Mouse (Mus musculus) forebrain, postnatal 0 days (tissue): ENCODE data around the gene Pcid2. TPM values are rescaled to one million over a fixed set of nuclear protein-coding genes. Genes with fewer than 3 reads are reported as not detected.

Source experiments
- ATAC-seq: fragments of 200-750 bp; cut with Nextera tagmentation; 2 replicates; pipeline ENCODE4 v1.8.0; 2017; ENCODE audit warnings: mild to moderate bottlenecking, moderate library complexity
- DNase-seq: peaks from one replicate; pipeline ENCODE4 v3.0.0-alpha.2; 2015
- H3K27ac ChIP-seq: fragments of 300-500 bp; sonication (generic); 2 replicates; pipeline ENCODE4 v1.5.1; 2014; ENCODE audit warnings: low read depth, mild to moderate bottlenecking, antibody characterized with exemption, low read length, moderate library complexity, mixed read lengths
- H3K27me3 ChIP-seq: fragments of 300-500 bp; sonication (generic); 2 replicates; pipeline ENCODE4 v1.6.1; 2014; ENCODE audit warnings: mild to moderate bottlenecking, low read length, mixed read lengths; ENCODE audit not compliant: insufficient read depth
- H3K36me3 ChIP-seq: fragments of 300-500 bp; sonication (generic); 2 replicates; pipeline ENCODE4 v1.6.1; 2014; ENCODE audit warnings: mild to moderate bottlenecking, moderate library complexity; ENCODE audit not compliant: insufficient read depth
- H3K4me1 ChIP-seq: fragments of 300-500 bp; sonication (generic); 2 replicates; pipeline ENCODE4 v1.6.1; 2014; ENCODE audit warnings: antibody characterized with exemption; ENCODE audit not compliant: insufficient read depth
- H3K4me2 ChIP-seq: fragments of 300-500 bp; sonication (generic); 2 replicates; pipeline ENCODE4 v1.6.1; 2014; ENCODE audit warnings: low read depth, mild to moderate bottlenecking, moderate library complexity
- H3K4me3 ChIP-seq: fragments of 300-500 bp; sonication (generic); 2 replicates; pipeline ENCODE4 v1.5.1; 2014; ENCODE audit warnings: low read depth, low read length, mixed read lengths
- H3K9ac ChIP-seq: fragments of 300-500 bp; sonication (generic); 2 replicates; pipeline ENCODE4 v1.6.1; 2014; ENCODE audit warnings: mild to moderate bottlenecking
- H3K9me3 ChIP-seq: fragments of 300-500 bp; sonication (generic); 2 replicates; pipeline ENCODE4 v1.6.1; 2016; ENCODE audit warnings: low read length
- CTCF ChIP-seq: sonication (generic); IDR thresholded peaks from 2 replicates; pipeline ENCODE4 v1.5.1; 2016; ENCODE audit warnings: antibody characterized with exemption, control low read depth, low read depth
- WGBS: fragments of 180-500 bp; shearing (Covaris S2); extraction: QIAGEN DNeasy Blood & Tissue Kit; methylation state at CpG from one replicate; pipeline ENCODE4 v1.1.7; 2014; 5-methylcytosine and 5-hydroxymethylcytosine counted together
- polyA plus RNA-seq: library from polyadenylated mRNA; unstranded; fragments of >200 nt; fragmentation: Nextera tagmentation; extraction: Ambion mirVana; gene quantifications from 2 replicates; pipeline ENCODE4 v1.2.1, GENCODE M21; 2015
- total RNA-seq: library from RNA; depleted of rRNA; stranded (reverse); fragments of >200 nt; gene quantifications from 2 replicates; pipeline ENCODE4 v1.2.3, GENCODE M21; 2014

The Pcid2 gene
- total and polyA plus RNA-seq, 2 experiments from 2014 or later, result 27.1 to 32.2 TPM

DNA sequence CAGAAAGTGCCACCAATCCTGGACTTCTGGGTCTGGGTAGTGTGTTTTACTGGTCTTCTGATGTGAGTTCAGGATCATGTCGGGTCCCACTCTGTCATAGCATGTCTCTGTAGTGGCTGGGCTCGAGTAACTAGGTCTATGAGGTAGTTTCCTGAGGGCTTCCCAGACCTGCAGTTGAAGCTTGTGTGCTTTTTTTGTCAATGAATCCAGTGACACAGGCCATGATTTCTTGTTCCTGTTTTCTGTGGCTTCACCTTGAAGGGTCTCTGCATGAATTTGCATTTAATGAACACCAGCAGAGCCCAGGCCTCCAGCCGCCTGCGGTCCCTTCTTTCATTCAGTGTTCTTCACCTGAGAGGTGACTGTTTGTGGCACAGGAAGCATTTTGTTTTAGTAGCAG, 8.0 kb upstream of the Pcid2 start:
- H3K4me2 ChIP-seq, result no peak overlapping the region
- WGBS, result 90% methylated on average over 4 of the region's 4 CpGs
- no peaks in the 10 kb centered on the region for H3K27me3 ChIP-seq
- H3K27ac ChIP-seq, result no peak overlapping the region
- no peaks in the 10 kb centered on the region for H3K9me3 ChIP-seq
- DNase-seq (no peak), ATAC-seq (no peak)
- H3K4me1 ChIP-seq, result no peaks in the 10 kb centered on the region
- peaks cover 8% of the 10 kb centered on the region for H3K36me3 ChIP-seq
- H3K4me3 ChIP-seq, result no peak overlapping the region
- TF ChIP-seq CTCF, result no peak
- H3K9ac ChIP-seq, result no peak overlapping the region

- no peak overlapping the region for H3K4me3 ChIP-seq
- H3K4me2 ChIP-seq, result no peak overlapping the region
- ATAC-seq (no peak), DNase-seq (no peak)
- H3K27ac ChIP-seq, result no peak overlapping the region
- peaks cover 3% of the 10 kb centered on the region; the same call in 1 of the 2 replicates for H3K36me3 ChIP-seq
- H3K4me1 ChIP-seq, result no peaks in the 10 kb centered on the region
- WGBS, result 88% methylated on average over 11 of the region's 11 CpGs
- H3K27me3 ChIP-seq, result no peaks in the 10 kb centered on the region
- no peak overlapping the region for H3K9ac ChIP-seq
- TF ChIP-seq CTCF, result no peak
- no peaks in the 10 kb centered on the region for H3K9me3 ChIP-seq
Measured at GRCm38 (mm10) chr8:13111917-13112316, 6.7 kb upstream of the Pcid2 start.

DNA sequence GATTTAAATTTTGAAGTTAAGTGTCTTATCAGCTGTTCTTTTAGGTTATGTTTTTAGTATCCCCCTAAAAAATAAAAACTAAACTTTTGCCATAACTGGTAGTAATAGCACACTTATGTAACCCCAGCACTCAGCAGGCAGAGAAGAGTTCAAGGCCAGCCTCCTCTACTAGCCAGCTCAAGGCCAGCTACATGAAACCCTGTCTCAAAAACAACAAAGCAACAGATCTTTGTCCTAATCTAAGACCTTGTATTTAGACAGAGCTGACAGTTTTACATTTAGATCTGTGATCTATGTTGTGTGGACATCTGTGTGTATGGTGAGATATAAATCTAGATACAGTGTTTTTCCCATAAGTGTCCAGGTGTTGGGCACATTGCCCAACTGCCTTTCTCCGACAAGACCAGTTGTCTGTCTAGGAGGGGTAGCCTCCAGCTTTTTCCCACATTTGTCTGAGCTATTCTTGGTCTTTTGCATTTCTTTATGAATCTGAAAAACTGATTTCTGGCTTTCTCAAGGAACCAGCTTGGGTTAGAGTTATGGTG, 4.2 kb upstream of the Pcid2 start:
- Histone ChIP-seq H3K27ac (no peak overlapping the region), H3K36me3 (peaks cover 3% of the 10 kb centered on the region; the same call in 1 of the 2 replicates), H3K27me3 (no peaks in the 10 kb centered on the region), H3K4me3 (no peak overlapping the region), H3K9ac (no peak overlapping the region), H3K9me3 (no peaks in the 10 kb centered on the region), H3K4me2 (no peak overlapping the region), H3K4me1 (peaks cover 6% of the 10 kb centered on the region; the same call in 1 of the 2 replicates)
- DNase-seq (no peak), ATAC-seq (no peak)
- no peak for TF ChIP-seq CTCF
- 58% methylated on average over 1 of the region's 1 CpGs for WGBS

GRCm38 (mm10) chr8:13108967-13109366, 3.7 kb upstream of the Pcid2 start:
- H3K4me1 ChIP-seq, result peaks cover 9% of the 10 kb centered on the region
- peaks cover 3% of the 10 kb centered on the region; the same call in 1 of the 2 replicates for H3K36me3 ChIP-seq
- no peaks in the 10 kb centered on the region for H3K27me3 ChIP-seq
- DNase-seq (no peak), ATAC-seq (no peak)
- no peak overlapping the region for H3K4me2 ChIP-seq
- TF ChIP-seq CTCF, result no peak
- no peaks in the 10 kb centered on the region for H3K9me3 ChIP-seq
- no peak overlapping the region for H3K27ac ChIP-seq
- no peak overlapping the region for H3K4me3 ChIP-seq
- H3K9ac ChIP-seq, result no peak overlapping the region
- WGBS, result 88% methylated on average over 8 of the region's 8 CpGs

GRCm38 (mm10) chr8:13107990-13108638, 2.9 kb upstream of the Pcid2 start:
- Histone ChIP-seq H3K4me2 (no peak overlapping the region), H3K27ac (no peak overlapping the region), H3K4me3 (no peak overlapping the region), H3K9ac (no peak overlapping the region), H3K36me3 (no peaks in the 10 kb centered on the region; the same call in 1 of the 2 replicates), H3K27me3 (no peaks in the 10 kb centered on the region), H3K9me3 (no peaks in the 10 kb centered on the region), H3K4me1 (peaks cover 14% of the 10 kb centered on the region)
- 89% methylated on average over 13 of the region's 13 CpGs for WGBS
- no peak for TF ChIP-seq CTCF
- ATAC-seq (no peak), DNase-seq (no peak)

GRCm38 (mm10) chr8:13105908-13106551, 771 bp upstream of the Pcid2 start:
- Histone ChIP-seq H3K4me2 (peak overlapping the region; percentile 94), H3K36me3 (no peaks in the 10 kb centered on the region), H3K9ac (peak overlapping the region; percentile 91), H3K9me3 (no peaks in the 10 kb centered on the region), H3K4me1 (peaks cover 14% of the 10 kb centered on the region), H3K27ac (peak overlapping the region; percentile 97), H3K27me3 (no peaks in the 10 kb centered on the region), H3K4me3 (peak overlapping the region; percentile 96)
- TF ChIP-seq CTCF, result no peak
- ATAC-seq (peak; percentile 1), DNase-seq (peak; percentile 1)
- under 1% methylated on average over 62 of the region's 63 CpGs for WGBS

DNA sequence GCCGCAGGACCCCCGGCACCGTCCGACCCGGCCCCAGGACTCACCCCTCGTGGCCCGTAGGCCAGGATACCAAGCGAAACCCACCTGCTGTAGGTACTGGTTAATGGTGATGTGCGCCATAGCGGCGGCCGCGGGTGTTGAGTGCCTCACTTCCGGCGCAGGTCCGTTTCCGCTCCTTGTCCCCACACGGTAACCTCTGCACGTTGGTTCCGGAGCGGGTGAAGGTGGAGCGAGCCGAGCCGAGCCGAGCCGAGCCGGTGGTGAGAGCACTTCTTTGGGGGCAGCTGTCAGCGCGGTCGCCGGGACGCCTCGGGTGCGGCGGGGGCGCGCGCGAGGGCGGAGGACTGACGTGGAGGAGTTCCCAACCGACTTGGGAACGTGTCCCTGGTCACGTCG, 570 bp downstream of the Pcid2 start:
- TF ChIP-seq CTCF, result no peak; the same call in 1 of the 2 replicates
- ATAC-seq, result peak; percentile 87
- Histone ChIP-seq H3K27me3 (no peaks in the 10 kb centered on the region), H3K9ac (peak overlapping the region; percentile 82), H3K4me2 (peak overlapping the region; percentile 94), H3K27ac (peak overlapping the region; percentile 97), H3K4me3 (peak overlapping the region; percentile 96), H3K36me3 (peaks cover 10% of the 10 kb centered on the region; the same call in 1 of the 2 replicates), H3K4me1 (peaks cover 14% of the 10 kb centered on the region), H3K9me3 (no peaks in the 10 kb centered on the region)
- DNase-seq, result peak; percentile 94
- 3% methylated on average over 42 of the region's 45 CpGs for WGBS
